Mouse (Mus musculus) neural tube, embryonic 14.5 days (tissue): ENCODE measurements at regions not wholly inside any gene's neighbourhood (a gene's known extent, or its start where the extent isn't known, plus 50 kb on each side); places are given as distances from the start of the nearest gene placed in this dataset.
"Not testable (repeated sequence)": the region's sequence is repeated elsewhere in the genome, so short reads cannot be mapped to it uniquely, and the experiment has no call there.

Experiments
- ATAC-seq: fragments of 200-750 bp; cut with Nextera tagmentation; 2 replicates; pipeline ENCODE4 v1.8.0; 2017; ENCODE audit warnings: low read depth, mild to moderate bottlenecking, moderate TSS enrichment, moderate library complexity
- H3K27ac ChIP-seq: fragments of 300-500 bp; sonication (generic); 2 replicates; pipeline ENCODE4 v1.5.1; 2014; ENCODE audit warnings: low read depth, mild to moderate bottlenecking, control low read depth, low read length, moderate library complexity, mixed read lengths
- H3K27me3 ChIP-seq: fragments of 300-500 bp; sonication (generic); 2 replicates; pipeline ENCODE4 v1.6.1; 2014; ENCODE audit warnings: low read length; ENCODE audit not compliant: control insufficient read depth, insufficient read depth
- H3K36me3 ChIP-seq: fragments of 300-500 bp; sonication (generic); 2 replicates; pipeline ENCODE4 v1.6.1; 2014; ENCODE audit warnings: low read length, mixed read lengths; ENCODE audit not compliant: control insufficient read depth, insufficient read depth
- H3K4me1 ChIP-seq: fragments of 300-500 bp; sonication (generic); 2 replicates; pipeline ENCODE4 v1.6.1; 2014; ENCODE audit warnings: low read length; ENCODE audit not compliant: control insufficient read depth, insufficient read depth
- H3K4me2 ChIP-seq: fragments of 300-500 bp; sonication (generic); 2 replicates; pipeline ENCODE4 v1.6.1; 2014; ENCODE audit warnings: mild to moderate bottlenecking, low read depth, low read length, control low read depth
- H3K4me3 ChIP-seq: fragments of 300-500 bp; sonication (generic); 2 replicates; pipeline ENCODE4 v1.5.1; 2014; ENCODE audit warnings: low read depth, low read length, control low read depth, mixed read lengths
- H3K9ac ChIP-seq: fragments of 300-500 bp; sonication (generic); replicated peaks from 2 replicates; pipeline ENCODE4 v1.6.1; 2014; ENCODE audit warnings: low read depth, mild to moderate bottlenecking, control low read depth, low read length, mixed read lengths
- H3K9me3 ChIP-seq: fragments of 300-500 bp; sonication (generic); 2 replicates; pipeline ENCODE4 v1.6.1; 2016; ENCODE audit warnings: low read length; ENCODE audit not compliant: control insufficient read depth
- WGBS: fragments of 180-500 bp; shearing (Covaris S2); extraction: QIAGEN DNeasy Blood & Tissue Kit; methylation state at CpG from one replicate; pipeline ENCODE4 v1.1.7; 2014; 5-methylcytosine and 5-hydroxymethylcytosine counted together

GRCm38 (mm10) chr17:14144082-14144481 is 60.0 kb downstream of the Dact2 start:
- Histone ChIP-seq H3K4me1 (no peaks in the 10 kb centered on the region), H3K27me3 (no peaks in the 10 kb centered on the region), H3K4me2 (no peak overlapping the region), H3K9me3 (no peaks in the 10 kb centered on the region), H3K4me3 (no peak overlapping the region), H3K27ac (no peak overlapping the region), H3K9ac (no peak overlapping the region), H3K36me3 (no peaks in the 10 kb centered on the region)
- no peak for ATAC-seq
- WGBS = 68% methylated on average over 7 of the region's 7 CpGs

- ATAC-seq = no peak
- Histone ChIP-seq H3K27ac (no peak overlapping the region), H3K27me3 (no peaks in the 10 kb centered on the region), H3K36me3 (no peaks in the 10 kb centered on the region), H3K4me3 (no peak overlapping the region), H3K9ac (no peak overlapping the region), H3K4me1 (no peaks in the 10 kb centered on the region), H3K4me2 (no peak overlapping the region), H3K9me3 (no peaks in the 10 kb centered on the region)
- 81% methylated on average over 5 of the region's 5 CpGs for WGBS
Observed at GRCm38 (mm10) chr17:14141669-14142068, 62.4 kb downstream of the Dact2 start.

DNA sequence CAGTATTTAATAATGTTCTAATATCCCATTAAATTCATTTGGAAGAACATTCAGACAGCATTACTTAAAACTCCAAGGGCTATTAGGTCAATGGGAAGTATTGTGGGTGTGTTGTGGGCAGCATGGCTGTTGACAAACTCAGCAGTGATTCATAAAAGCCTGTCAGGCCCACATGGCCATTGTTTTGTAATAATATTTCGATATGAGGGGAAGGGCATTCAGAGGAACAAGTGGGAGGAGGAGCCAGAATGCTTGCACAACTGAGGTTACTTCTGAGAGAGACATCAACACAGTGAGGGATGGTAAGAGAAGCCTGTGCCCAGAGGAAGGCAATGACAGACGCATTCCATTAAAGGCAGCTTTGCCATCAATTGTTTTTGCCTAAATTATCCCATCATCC is 63.8 kb downstream of the Dact2 start:
- no peaks in the 10 kb centered on the region for H3K27me3 ChIP-seq

GRCm38 (mm10) chr17:14138941-14139340 is 65.2 kb downstream of the Dact2 start:
- Histone ChIP-seq H3K27me3 (no peaks in the 10 kb centered on the region), H3K36me3 (no peaks in the 10 kb centered on the region), H3K4me1 (no peaks in the 10 kb centered on the region), H3K9me3 (no peaks in the 10 kb centered on the region), H3K27ac (no peak overlapping the region), H3K9ac (no peak overlapping the region), H3K4me3 (no peak overlapping the region), H3K4me2 (no peak overlapping the region)
- no peak for ATAC-seq
- 86% methylated on average over 5 of the region's 5 CpGs for WGBS

More for the DNA sequence above, 63.8 kb downstream of the Dact2 start:
- Histone ChIP-seq H3K36me3 (no peaks in the 10 kb centered on the region), H3K9me3 (no peaks in the 10 kb centered on the region), H3K4me2 (no peak overlapping the region), H3K4me3 (no peak overlapping the region), H3K9ac (no peak overlapping the region), H3K27ac (no peak overlapping the region), H3K4me1 (no peaks in the 10 kb centered on the region)
- no peak for ATAC-seq
- 77% methylated on average over 2 of the region's 2 CpGs for WGBS

GRCm38 (mm10) chr17:14136702-14137315 is 67.3 kb downstream of the Dact2 start:
- H3K9ac ChIP-seq = no peak overlapping the region
- 67% methylated on average over 6 of the region's 6 CpGs for WGBS

DNA sequence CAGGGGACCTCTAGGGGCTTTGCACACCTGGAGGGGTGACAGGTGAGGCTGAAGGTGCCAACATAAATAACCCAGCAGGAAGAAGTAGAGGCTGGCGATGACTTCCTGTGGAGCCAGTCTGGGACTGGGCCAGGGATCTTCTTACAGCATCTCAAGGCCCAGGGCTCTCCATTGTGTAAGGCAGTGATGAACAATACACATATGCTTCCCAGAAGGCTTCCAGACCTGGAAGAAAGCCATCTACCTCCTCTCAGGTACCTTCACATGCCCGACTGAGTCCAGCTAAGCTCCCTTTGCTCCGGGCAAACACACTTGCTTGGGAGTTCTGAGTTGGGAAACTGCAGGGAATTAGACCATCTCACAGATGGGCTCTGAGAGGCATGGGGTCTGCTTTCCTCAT is 69.5 kb downstream of the Dact2 start:
- WGBS = 86% methylated on average over 3 of the region's 3 CpGs
- Histone ChIP-seq H3K4me1 (no peaks in the 10 kb centered on the region), H3K4me3 (no peak overlapping the region), H3K4me2 (no peak overlapping the region), H3K36me3 (no peaks in the 10 kb centered on the region), H3K9ac (no peak overlapping the region), H3K27ac (no peak overlapping the region), H3K27me3 (no peaks in the 10 kb centered on the region), H3K9me3 (no peaks in the 10 kb centered on the region)
- ATAC-seq = no peak

More at GRCm38 (mm10) chr17:14136702-14137315, 67.3 kb downstream of the Dact2 start:
- ATAC-seq = no peak
- Histone ChIP-seq H3K27me3 (no peaks in the 10 kb centered on the region), H3K4me2 (no peak overlapping the region), H3K4me1 (no peaks in the 10 kb centered on the region), H3K36me3 (no peaks in the 10 kb centered on the region), H3K27ac (no peak overlapping the region), H3K4me3 (no peak overlapping the region), H3K9me3 (no peaks in the 10 kb centered on the region)

DNA sequence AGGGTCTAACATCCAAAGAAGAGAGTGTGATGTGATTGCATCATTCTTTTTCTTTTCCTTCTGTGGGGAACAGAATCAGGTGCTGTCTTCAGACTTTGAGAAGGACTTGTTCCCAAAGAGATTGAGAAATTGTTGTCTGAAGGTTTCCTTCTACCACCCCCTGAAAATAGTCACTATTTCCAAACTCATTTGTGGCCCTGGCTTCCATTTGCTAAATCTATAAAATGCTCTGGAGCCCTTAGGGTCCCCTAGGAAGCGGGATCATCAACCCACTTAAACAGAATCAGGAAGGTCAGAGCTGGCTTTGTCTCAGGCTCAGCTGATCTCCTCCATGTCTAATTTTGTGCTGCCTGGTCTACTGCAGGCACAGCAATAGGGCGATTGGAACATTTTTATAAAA is 70.1 kb downstream of the Dact2 start:
- H3K4me3 ChIP-seq = no peak overlapping the region
- H3K4me1 ChIP-seq = no peaks in the 10 kb centered on the region
- ATAC-seq = no peak
- WGBS = 80% methylated on average over 2 of the region's 2 CpGs
- no peaks in the 10 kb centered on the region for H3K36me3 ChIP-seq
- no peak overlapping the region for H3K27ac ChIP-seq
- no peaks in the 10 kb centered on the region for H3K27me3 ChIP-seq
- no peak overlapping the region for H3K9ac ChIP-seq
- H3K9me3 ChIP-seq = no peaks in the 10 kb centered on the region
- no peak overlapping the region for H3K4me2 ChIP-seq

DNA sequence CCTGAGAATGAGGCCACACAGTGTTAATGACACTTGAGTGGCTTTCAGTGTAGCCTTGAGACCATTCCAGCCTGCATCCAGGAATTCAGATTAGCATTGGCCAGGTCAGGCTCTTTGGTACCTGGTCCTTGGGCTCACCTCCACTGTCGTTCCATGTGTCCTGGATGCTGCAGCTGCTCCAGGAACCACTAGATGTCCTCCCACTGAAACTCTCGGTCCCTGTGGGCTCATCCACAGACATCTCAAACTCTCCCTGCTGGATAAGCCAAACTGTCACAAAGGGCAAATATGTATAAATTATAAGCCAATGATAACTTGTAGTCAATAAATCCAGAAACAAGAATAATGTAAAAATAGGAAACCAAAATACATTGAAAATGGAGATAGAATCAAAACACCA is 67.7 kb upstream of the Gm7358 start:
- not testable (repeated sequence) for ATAC-seq

GRCm38 (mm10) chr17:14118863-14119262 is 59.5 kb upstream of the Gm7358 start:
- no peaks in the 10 kb centered on the region for H3K36me3 ChIP-seq
- no peaks in the 10 kb centered on the region for H3K4me1 ChIP-seq
- no peak overlapping the region for H3K27ac ChIP-seq
- no peaks in the 10 kb centered on the region for H3K27me3 ChIP-seq
- WGBS = 84% methylated on average over 3 of the region's 3 CpGs
- H3K9ac ChIP-seq = no peak overlapping the region
- H3K4me3 ChIP-seq = no peak overlapping the region
- H3K9me3 ChIP-seq = no peaks in the 10 kb centered on the region
- no peak for ATAC-seq
- no peak overlapping the region for H3K4me2 ChIP-seq

More for the DNA sequence above, 67.7 kb upstream of the Gm7358 start:
- H3K9me3 ChIP-seq, H3K27me3 ChIP-seq, H3K4me1 ChIP-seq, H3K9ac ChIP-seq, H3K27ac ChIP-seq, H3K36me3 ChIP-seq, H3K4me2 ChIP-seq, H3K4me3 ChIP-seq: not testable (repeated sequence)
- WGBS = 14% methylated on average over 2 of the region's 2 CpGs
